Mouse (Mus musculus): Measurements from ENCODE around the gene 9230112D13Rik. TPM values are rescaled to one million over a fixed set of nuclear protein-coding genes. Genes with fewer than 3 reads are reported as not detected.

9230112D13Rik gene
- polyA plus RNA-seq, 1 experiment from 2014 or later = not detected

- Histone ChIP-seq H3K4me3 (no peak overlapping the region), H3K27me3 (replicated peaks) (no peaks in the 10 kb centered on the region), H3K9ac (no peak overlapping the region), H3K27ac (no peak overlapping the region), H3K4me1 (no peaks in the 10 kb centered on the region), H3K9me3 (no peaks in the 10 kb centered on the region), H3K4me2 (replicated peaks) (no peak overlapping the region), H3K36me3 (no peaks in the 10 kb centered on the region)
- WGBS = 62% methylated on average over 4 of the region's 4 CpGs
- ATAC-seq (ENCODE audit: low FRiP score, low read depth) = no peak
Observed at GRCm38 (mm10) chr14:34535883-34536282, 13.3 kb upstream of the 9230112D13Rik start.

GRCm38 (mm10) chr14:34533537-34533936, 10.9 kb upstream of the 9230112D13Rik start:
- Histone ChIP-seq H3K9me3 (no peaks in the 10 kb centered on the region; the same call in 1 of the 2 replicates), H3K27me3 (replicated peaks) (no peaks in the 10 kb centered on the region; the same call in 1 of the 2 replicates), H3K27ac (no peak overlapping the region), H3K4me1 (no peaks in the 10 kb centered on the region), H3K4me3 (no peak overlapping the region), H3K9ac (no peak overlapping the region), H3K4me2 (replicated peaks) (no peak overlapping the region), H3K36me3 (no peaks in the 10 kb centered on the region)
- ATAC-seq (ENCODE audit: low FRiP score, low read depth) = no peak
- 88% methylated on average over 5 of the region's 5 CpGs for WGBS

GRCm38 (mm10) chr14:34532536-34532935, 9.9 kb upstream of the 9230112D13Rik start:
- Histone ChIP-seq H3K4me2 (replicated peaks) (no peak overlapping the region), H3K4me3 (no peak overlapping the region), H3K4me1 (no peaks in the 10 kb centered on the region), H3K27me3 (replicated peaks) (no peaks in the 10 kb centered on the region; the same call in 1 of the 2 replicates), H3K9me3 (no peaks in the 10 kb centered on the region; the same call in 1 of the 2 replicates), H3K36me3 (no peaks in the 10 kb centered on the region), H3K9ac (no peak overlapping the region), H3K27ac (no peak overlapping the region)
- WGBS = 88% methylated on average over 6 of the region's 6 CpGs
- no peak for ATAC-seq (ENCODE audit: low FRiP score, low read depth)

GRCm38 (mm10) chr14:34528804-34529203, 6.2 kb upstream of the 9230112D13Rik start:
- 77% methylated on average over 8 of the region's 8 CpGs for WGBS
- Histone ChIP-seq H3K4me2 (replicated peaks) (no peak overlapping the region), H3K4me1 (no peaks in the 10 kb centered on the region), H3K9me3 (no peaks in the 10 kb centered on the region; the same call in 1 of the 2 replicates), H3K36me3 (no peaks in the 10 kb centered on the region), H3K27ac (no peak overlapping the region), H3K9ac (no peak overlapping the region), H3K4me3 (no peak overlapping the region), H3K27me3 (replicated peaks) (no peaks in the 10 kb centered on the region; the same call in 1 of the 2 replicates)
- no peak for ATAC-seq (ENCODE audit: low FRiP score, low read depth)

GRCm38 (mm10) chr14:34517959-34518544, 4.5 kb downstream of the 9230112D13Rik start:
- 91% methylated on average over 8 of the region's 8 CpGs for WGBS
- no peak overlapping the region for H3K4me3 ChIP-seq
- no peaks in the 10 kb centered on the region for H3K9me3 ChIP-seq
- no peaks in the 10 kb centered on the region for H3K4me1 ChIP-seq
- no peaks in the 10 kb centered on the region for H3K27me3 ChIP-seq (replicated peaks)
- H3K9ac ChIP-seq = no peak overlapping the region
- no peak for ATAC-seq (ENCODE audit: low FRiP score, low read depth)
- H3K27ac ChIP-seq = no peak overlapping the region
- no peak overlapping the region for H3K4me2 ChIP-seq (replicated peaks)
- no peaks in the 10 kb centered on the region for H3K36me3 ChIP-seq

GRCm38 (mm10) chr14:34516960-34517577, 5.5 kb downstream of the 9230112D13Rik start:
- Histone ChIP-seq H3K9me3 (no peaks in the 10 kb centered on the region), H3K27me3 (replicated peaks) (no peaks in the 10 kb centered on the region), H3K36me3 (no peaks in the 10 kb centered on the region), H3K27ac (no peak overlapping the region), H3K4me1 (no peaks in the 10 kb centered on the region), H3K4me2 (replicated peaks) (no peak overlapping the region), H3K4me3 (no peak overlapping the region), H3K9ac (no peak overlapping the region)
- WGBS = 92% methylated on average over 10 of the region's 10 CpGs
- no peak for ATAC-seq (ENCODE audit: low FRiP score, low read depth)

- H3K4me2 ChIP-seq (replicated peaks) = no peak overlapping the region
- no peak for ATAC-seq (ENCODE audit: low FRiP score, low read depth)
- no peaks in the 10 kb centered on the region for H3K9me3 ChIP-seq
- no peaks in the 10 kb centered on the region for H3K27me3 ChIP-seq (replicated peaks)
- H3K9ac ChIP-seq = no peak overlapping the region
- 92% methylated on average over 5 of the region's 5 CpGs for WGBS
- H3K4me3 ChIP-seq = no peak overlapping the region
- H3K27ac ChIP-seq = no peak overlapping the region
- no peaks in the 10 kb centered on the region for H3K36me3 ChIP-seq
- no peaks in the 10 kb centered on the region for H3K4me1 ChIP-seq
Observed at GRCm38 (mm10) chr14:34515860-34516259, 6.7 kb downstream of the 9230112D13Rik start.

- H3K27me3 ChIP-seq (replicated peaks) = no peaks in the 10 kb centered on the region
- no peaks in the 10 kb centered on the region for H3K36me3 ChIP-seq
- no peak overlapping the region for H3K4me2 ChIP-seq (replicated peaks)
- H3K4me1 ChIP-seq = 0 out of 2 replicates have a peak, but pooled peaks cover under 1% of the 10 kb centered on the region
- H3K9me3 ChIP-seq = no peaks in the 10 kb centered on the region
- H3K9ac ChIP-seq = no peak overlapping the region
- no peak overlapping the region for H3K4me3 ChIP-seq
- H3K27ac ChIP-seq = no peak overlapping the region
- WGBS = 51% methylated on average over 6 of the region's 6 CpGs
- no peak for ATAC-seq (ENCODE audit: low FRiP score, low read depth)
Observed at GRCm38 (mm10) chr14:34514120-34514519, 8.5 kb downstream of the 9230112D13Rik start.

GRCm38 (mm10) chr14:34512602-34513001, 10.0 kb downstream of the 9230112D13Rik start:
- Histone ChIP-seq H3K9ac (no peak overlapping the region), H3K4me2 (replicated peaks) (no peak overlapping the region), H3K4me3 (no peak overlapping the region), H3K36me3 (no peaks in the 10 kb centered on the region), H3K27me3 (replicated peaks) (no peaks in the 10 kb centered on the region), H3K27ac (no peak overlapping the region), H3K9me3 (no peaks in the 10 kb centered on the region), H3K4me1 (peaks cover 14% of the 10 kb centered on the region; the same call in 1 of the 2 replicates)
- WGBS = 88% methylated on average over 4 of the region's 4 CpGs
- no peak for ATAC-seq (ENCODE audit: low FRiP score, low read depth)

- Histone ChIP-seq H3K36me3 (no peaks in the 10 kb centered on the region), H3K27ac (no peak overlapping the region), H3K27me3 (replicated peaks) (no peaks in the 10 kb centered on the region), H3K4me3 (no peak overlapping the region), H3K4me1 (peaks cover 14% of the 10 kb centered on the region; the same call in 1 of the 2 replicates), H3K9me3 (no peaks in the 10 kb centered on the region), H3K9ac (no peak overlapping the region), H3K4me2 (replicated peaks) (no peak overlapping the region)
- 76% methylated on average over 11 of the region's 11 CpGs for WGBS
- no peak for ATAC-seq (ENCODE audit: low FRiP score, low read depth)
Observed at GRCm38 (mm10) chr14:34511901-34512300, 10.7 kb downstream of the 9230112D13Rik start.

- no peak for ATAC-seq (ENCODE audit: low FRiP score, low read depth)
- Histone ChIP-seq H3K9ac (no peak overlapping the region), H3K4me1 (peaks cover 15% of the 10 kb centered on the region; the same call in 1 of the 2 replicates), H3K9me3 (no peaks in the 10 kb centered on the region), H3K27me3 (replicated peaks) (no peaks in the 10 kb centered on the region), H3K27ac (no peak overlapping the region), H3K36me3 (no peaks in the 10 kb centered on the region), H3K4me3 (no peak overlapping the region), H3K4me2 (replicated peaks) (no peak overlapping the region)
- WGBS = 55% methylated on average over 7 of the region's 7 CpGs
Observed at GRCm38 (mm10) chr14:34508842-34509439, 13.7 kb downstream of the 9230112D13Rik start.

- Histone ChIP-seq H3K27me3 (replicated peaks) (no peaks in the 10 kb centered on the region), H3K4me3 (no peak overlapping the region), H3K27ac (no peak overlapping the region), H3K36me3 (no peaks in the 10 kb centered on the region), H3K9me3 (no peaks in the 10 kb centered on the region), H3K9ac (no peak overlapping the region), H3K4me2 (replicated peaks) (no peak overlapping the region), H3K4me1 (peaks cover 18% of the 10 kb centered on the region; the same call in 1 of the 2 replicates)
- 35% methylated on average over 4 of the region's 4 CpGs for WGBS
- ATAC-seq (ENCODE audit: low FRiP score, low read depth) = no peak
Observed at GRCm38 (mm10) chr14:34508187-34508840, 14.3 kb downstream of the 9230112D13Rik start.
